Mouse (Mus musculus) testis, adult 10 weeks (tissue): ENCODE results near the gene Olfr1330. TPM values are rescaled to one million over a fixed set of nuclear protein-coding genes. Genes with fewer than 3 reads are reported as not detected.

ENCODE experiments used
- polyA plus RNA-seq: library from polyadenylated mRNA; stranded (reverse); fragments of 350-450 nt; fragmentation: Illumina TruSeq; extraction: RNeasy Lipid Tissue Mini Kit (QIAGEN cat#74804); gene quantifications from one replicate; pipeline ENCODE4 v1.2.3, GENCODE M21; 2014; ENCODE audit warnings: low read depth, low replicate concordance

Gene Olfr1330
- polyA plus RNA-seq: not detected

DNA sequence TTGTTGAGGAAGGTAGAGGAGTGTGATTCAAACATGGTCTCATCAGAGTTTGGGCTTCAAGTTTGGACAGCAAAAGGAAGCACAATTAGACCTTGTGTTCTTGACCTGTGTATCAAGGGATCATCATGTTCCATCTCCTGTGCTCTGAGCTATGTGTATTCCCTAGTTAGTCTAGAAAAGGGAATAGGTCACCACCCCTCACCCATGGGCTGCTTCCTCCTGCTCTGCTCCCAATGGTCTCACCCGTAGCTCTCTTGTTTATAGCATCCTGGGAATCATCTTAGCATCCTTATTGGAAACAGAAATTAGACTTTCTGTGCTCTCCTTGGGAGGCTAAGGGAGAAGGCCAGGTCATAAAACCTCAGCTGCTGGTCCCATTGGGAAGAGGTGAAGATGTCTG lies at the start of gene Olfr1330:
Gene Olfr1330, plus strand, starts transcription at position 301 of the 400 bp plus-strand sequence.

GRCm38 (mm10) chr4:118864349-118864748 lies 24.0 kb upstream of the Olfr1330 start, which contains the start of gene Olfr1331:
TSS of gene Olfr1331 (plus strand) at chr4:118864649.

DNA sequence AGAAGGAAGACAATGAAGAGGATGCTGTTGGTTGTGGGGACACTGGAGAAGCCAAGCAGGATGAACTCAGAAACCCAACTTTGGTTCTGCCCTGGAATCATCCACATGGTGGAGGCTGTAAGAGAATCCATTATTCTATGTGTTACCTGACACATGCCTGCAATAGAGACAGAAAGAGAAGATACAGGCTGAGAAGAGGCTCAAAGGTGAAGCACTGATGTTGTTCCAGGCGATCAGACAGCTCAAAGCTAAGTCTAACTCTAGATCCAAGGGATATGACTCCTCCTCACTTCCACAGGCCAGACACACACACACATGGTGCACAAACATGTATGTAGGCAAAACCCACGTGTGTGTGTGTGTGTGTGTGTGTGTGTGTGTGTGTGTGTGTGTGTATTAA lies 29.0 kb downstream of the Olfr1330 start, which contains the start of gene Olfr1329:
Gene Olfr1329, minus strand, starts transcription at position 101 of the 400 bp plus-strand sequence.

DNA sequence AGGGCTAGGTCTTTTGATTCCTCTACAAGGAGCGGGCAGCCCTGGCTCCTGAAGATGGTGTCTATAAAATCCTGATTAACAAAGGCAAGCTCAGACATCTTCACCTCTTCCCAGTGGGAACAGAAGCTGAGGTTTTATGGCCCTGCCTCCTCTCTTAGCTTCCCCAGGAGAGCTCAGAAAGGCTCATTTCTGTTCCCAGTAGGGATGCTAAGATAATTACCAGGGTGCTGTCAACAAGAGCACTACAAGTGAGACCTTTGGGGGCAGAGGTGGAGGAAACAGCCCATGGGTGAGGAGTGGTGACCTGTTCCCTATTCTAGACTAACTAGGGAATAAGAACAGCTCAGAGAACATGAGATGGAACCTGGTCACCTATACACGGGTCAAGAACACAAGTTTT lies 50.1 kb downstream of the Olfr1330 start, which contains the start of gene Olfr1328:
Gene Olfr1328, minus strand, starts transcription at position 101 of the 400 bp plus-strand sequence.

Other genes with a start within 250 kb of the Olfr1330 start
- gene Olfr62, start 229.6 kb upstream of the Olfr1330 start, polyA plus RNA-seq: 0.25 TPM
- gene Olfr1342, start 195.8 kb upstream of the Olfr1330 start, polyA plus RNA-seq: not detected
- not detected for gene Olfr1341, start 185.1 kb upstream of the Olfr1330 start, polyA plus RNA-seq
- gene Olfr1340, start 168.5 kb upstream of the Olfr1330 start, polyA plus RNA-seq: not detected
- not detected for gene Olfr1339, start 156.4 kb upstream of the Olfr1330 start, polyA plus RNA-seq
- not detected for gene Olfr1338, start 129.9 kb upstream of the Olfr1330 start, polyA plus RNA-seq
- gene Olfr1337, start 106.0 kb upstream of the Olfr1330 start, polyA plus RNA-seq: not detected
- gene Olfr1335, start 78.7 kb upstream of the Olfr1330 start, polyA plus RNA-seq: not detected
- gene Olfr1333, start 52.3 kb upstream of the Olfr1330 start, polyA plus RNA-seq: 0.07 TPM
- not detected for gene Olfr1331, start 23.9 kb upstream of the Olfr1330 start, polyA plus RNA-seq
- gene Olfr1329, start 28.9 kb downstream of the Olfr1330 start, polyA plus RNA-seq: not detected
- not detected for gene Olfr1328, start 50.0 kb downstream of the Olfr1330 start, polyA plus RNA-seq
- not detected for gene Lao1, start 73.0 kb downstream of the Olfr1330 start, polyA plus RNA-seq
- 0.55 TPM for gene Slc2a1, start 220.1 kb downstream of the Olfr1330 start, polyA plus RNA-seq